Mouse (Mus musculus) adrenal gland, adult 8-10 months (tissue): ENCODE data around the gene Iqcf6. TPM values are rescaled to one million over a fixed set of nuclear protein-coding genes. Genes with fewer than 3 reads are reported as not detected.
A peak's percentile ranks its signal among the peaks of the same experiment; 100 is the strongest.
"Not testable (repeated sequence)": the region's sequence is repeated elsewhere in the genome, so short reads cannot be mapped to it uniquely, and the experiment has no call there.

Experiments used
- DNase-seq: peaks from one replicate; pipeline ENCODE4 v3.0.0; 2022
- total RNA-seq, 4 experiments: library from RNA; stranded (reverse); gene quantifications; 2 replicates each; pipeline ENCODE4 v1.2.4; 2022

Iqcf6 gene
- total RNA-seq = not detected

DNA sequence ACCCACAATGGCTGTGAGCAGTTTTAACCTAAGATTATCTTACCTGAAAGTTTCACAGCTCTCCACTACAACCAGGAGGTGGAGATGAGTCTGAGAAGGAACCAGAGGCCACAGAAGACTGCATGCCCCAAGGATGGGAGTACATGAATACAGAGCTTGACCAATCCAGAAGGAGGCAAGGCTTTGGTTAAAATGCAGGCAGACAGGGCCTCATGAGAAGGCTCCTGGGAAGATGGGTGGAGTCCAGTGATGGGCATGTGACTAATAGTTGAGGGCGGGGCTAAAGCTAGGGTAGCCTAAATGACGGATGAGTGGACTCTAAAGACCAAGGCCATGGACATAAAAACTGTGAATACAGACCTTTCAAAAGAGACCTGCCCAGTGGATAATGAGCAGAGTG, at the start of gene Iqcf6:
TSS of gene Iqcf6 (plus strand) at position 301 of the 400 bp plus-strand sequence.
- no peak for DNase-seq

DNA sequence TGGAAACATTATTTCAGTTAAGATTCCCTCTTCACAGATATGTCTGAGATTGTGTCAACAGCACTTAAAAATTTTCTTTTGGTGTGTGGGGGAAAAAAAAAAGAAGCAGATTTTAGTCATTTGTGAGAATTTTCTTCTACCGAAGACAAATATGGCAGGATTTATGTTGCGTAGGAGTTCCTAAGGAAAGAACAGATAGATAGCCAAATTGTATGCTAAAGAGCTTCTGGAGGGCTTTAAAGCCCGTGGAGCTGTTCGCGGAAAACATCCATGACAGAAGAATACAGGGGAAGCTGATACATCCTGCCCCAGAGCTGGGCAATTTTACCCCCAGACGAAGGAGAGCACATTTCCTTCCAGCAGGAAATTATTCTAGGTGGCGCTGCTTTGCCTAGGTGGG, 46.4 kb upstream of the Iqcf6 start:
- no peak for DNase-seq

DNA sequence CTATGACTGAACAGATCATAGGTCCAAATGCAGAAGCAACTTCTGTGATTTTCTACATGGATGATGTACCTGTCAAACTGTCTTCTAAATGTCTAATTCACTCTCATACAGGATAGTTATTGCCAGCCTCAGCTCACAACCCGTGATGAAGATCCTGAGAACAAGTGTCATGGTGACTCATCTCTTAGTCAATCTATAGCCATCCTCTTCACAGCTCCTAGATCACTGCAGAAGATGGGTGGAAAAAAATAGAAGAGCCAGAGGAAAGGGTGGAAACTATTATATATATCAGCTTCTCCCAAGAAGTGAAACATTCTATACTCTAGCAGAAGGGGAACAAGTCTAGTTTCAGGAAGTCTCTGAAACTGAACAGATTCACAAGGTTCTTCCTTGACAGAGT, 43.8 kb upstream of the Iqcf6 start:
- DNase-seq = no peak

DNA sequence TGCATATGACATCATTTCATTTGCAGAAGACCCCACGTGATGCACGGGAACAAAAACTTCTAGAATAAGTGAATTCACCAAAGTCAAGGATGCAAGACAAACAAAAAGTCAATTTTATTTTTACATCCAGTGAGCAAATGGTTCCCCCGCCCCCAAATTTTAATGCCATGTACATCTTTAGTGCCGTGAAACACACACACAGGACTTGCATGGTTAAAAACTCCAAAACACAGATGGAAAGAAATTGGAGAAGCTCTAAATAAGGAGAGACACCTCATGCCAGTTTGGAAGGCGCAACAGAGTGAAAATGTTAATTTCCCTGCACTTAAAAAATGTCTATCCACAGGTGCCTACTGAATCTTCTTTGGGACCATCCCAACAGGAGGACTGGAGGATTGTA, 34.2 kb upstream of the Iqcf6 start:
- DNase-seq = no peak

DNA sequence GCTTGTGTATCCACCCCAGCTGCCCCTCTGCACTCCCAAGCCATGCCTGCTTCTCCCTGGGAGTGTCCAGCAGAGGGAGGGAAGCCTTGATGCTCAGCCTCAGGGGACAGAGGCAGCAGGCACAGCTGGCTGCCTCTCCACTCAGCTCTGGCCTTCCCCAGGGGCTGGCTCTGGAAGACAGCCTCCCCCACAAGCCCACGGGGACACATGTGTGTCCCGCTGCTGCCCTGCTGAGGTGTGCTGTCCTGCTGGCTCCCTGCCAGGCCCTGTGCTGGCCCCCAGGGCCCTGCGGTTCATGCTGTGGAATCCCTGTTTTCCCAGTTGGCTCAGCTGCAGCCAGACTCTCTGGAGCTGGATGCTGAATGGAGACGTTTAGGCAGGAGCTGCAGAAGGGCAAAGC, 31.0 kb upstream of the Iqcf6 start:
- not testable (repeated sequence) for DNase-seq

DNA sequence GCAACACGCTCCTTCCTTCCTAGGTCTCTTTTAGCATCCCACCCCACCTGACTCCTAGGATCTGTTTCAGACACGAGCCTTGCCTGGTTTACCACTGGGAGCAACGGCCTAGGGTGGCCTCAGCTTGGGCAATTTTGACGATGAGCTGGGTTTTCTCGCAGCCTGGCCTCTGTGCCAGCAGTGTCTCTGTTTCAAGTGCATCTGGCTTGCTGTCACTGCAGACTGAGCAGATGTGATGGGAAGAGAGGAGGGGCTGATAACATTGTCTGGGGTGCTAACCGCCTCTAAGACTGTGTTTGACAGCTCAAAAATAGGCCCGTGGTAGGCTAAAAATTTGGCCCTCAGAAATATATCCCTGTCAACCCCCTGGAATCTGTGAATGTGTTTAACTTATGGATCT, 30.5 kb upstream of the Iqcf6 start:
- DNase-seq = no peak

DNA sequence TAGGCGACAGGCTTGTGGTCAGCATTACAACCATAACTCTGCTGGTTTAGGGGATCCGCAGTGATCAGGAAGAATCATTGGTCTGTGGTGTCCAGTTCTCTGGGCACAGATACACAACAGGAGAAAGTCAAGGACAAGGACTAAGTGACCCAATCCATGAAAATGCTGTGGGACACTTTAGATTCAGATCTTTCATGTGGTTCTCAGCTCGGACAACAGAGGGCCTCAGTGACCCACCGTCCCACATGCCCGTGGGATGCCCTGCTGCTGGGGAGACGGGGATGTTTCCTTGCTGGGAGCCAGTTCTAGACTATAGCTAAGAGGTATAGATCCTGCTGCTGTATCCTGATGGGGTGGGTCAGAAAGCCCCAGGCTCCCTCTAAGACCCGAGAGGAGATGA, 27.9 kb upstream of the Iqcf6 start:
- peak; percentile 7 for DNase-seq

DNA sequence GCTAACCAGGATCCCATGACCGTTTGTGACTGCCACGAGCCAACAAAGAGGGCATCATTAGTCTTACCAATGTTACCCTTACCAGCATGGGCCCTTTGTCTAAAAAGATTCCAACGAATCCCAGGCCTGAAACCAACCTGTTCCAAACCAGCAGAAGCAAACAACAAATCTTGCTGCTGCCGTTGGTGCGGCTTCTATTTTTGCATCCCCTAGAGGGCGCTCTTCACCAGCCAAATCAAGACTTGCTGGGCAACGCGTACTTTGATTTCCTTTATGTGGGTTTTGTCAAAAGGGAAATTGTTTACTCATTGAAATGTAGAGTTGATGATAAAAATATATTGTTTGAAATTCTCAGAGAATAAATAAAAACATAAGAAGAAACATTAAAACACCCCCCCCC, 25.8 kb upstream of the Iqcf6 start:
- peak; percentile 8 for DNase-seq

DNA sequence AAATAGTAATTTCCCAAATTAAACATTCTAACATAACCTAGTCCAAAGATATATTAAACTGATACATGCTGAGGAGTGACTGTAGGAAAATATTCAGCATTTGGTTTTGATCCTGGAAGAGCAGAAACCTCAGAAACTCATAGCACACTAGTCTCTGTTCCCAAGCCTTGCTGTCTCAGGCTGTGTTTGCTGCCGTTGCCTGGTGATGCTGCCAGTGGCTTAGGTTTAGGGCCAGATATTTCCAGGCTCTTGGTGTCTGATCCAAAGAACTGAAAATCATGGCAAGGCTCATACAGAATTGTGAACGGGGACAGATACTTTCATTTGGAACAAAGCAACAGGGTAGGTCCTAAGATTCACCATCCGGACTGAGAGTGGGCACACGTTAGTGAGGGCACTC, 15.7 kb upstream of the Iqcf6 start:
- no peak for DNase-seq

DNA sequence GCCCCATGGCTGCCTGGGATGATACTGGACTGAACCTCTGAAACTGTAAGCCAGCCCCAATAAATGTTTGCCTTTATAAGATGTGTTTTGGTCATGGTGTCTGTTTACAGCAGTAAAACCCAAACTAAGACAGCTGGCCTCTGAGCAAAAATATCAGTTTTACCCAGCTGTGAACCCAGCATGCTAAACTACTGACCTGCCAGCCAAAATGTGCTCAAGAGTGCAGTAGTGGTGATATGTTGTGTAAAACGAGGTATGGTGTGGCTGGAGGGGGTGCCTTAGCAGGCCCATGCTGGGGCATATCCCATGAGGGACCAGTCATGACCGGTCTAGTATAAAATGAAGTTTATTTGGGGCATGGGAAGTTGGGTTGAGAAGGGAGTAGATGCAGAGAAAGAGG, 12.4 kb upstream of the Iqcf6 start:
- no peak for DNase-seq

DNA sequence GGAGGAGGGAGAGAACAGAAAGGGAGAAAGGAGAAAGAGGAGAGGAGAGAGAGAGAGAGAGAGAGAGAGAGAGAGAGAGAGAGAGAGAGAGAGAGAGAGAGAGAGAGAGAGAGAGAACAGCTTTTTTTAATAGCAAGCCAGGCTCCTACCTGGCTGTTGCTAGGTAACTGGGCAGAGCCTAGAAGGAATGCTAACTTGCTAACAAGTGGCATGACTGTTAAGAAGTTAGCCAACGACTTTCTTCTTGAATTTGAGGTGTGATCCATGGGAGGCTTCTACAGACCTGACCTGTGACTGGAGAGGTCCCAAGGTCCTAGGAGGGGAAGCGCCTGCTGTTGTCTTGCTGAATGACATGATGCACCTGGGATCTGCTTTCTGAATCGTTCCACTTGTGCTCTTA, 11.8 kb upstream of the Iqcf6 start:
- no peak for DNase-seq

DNA sequence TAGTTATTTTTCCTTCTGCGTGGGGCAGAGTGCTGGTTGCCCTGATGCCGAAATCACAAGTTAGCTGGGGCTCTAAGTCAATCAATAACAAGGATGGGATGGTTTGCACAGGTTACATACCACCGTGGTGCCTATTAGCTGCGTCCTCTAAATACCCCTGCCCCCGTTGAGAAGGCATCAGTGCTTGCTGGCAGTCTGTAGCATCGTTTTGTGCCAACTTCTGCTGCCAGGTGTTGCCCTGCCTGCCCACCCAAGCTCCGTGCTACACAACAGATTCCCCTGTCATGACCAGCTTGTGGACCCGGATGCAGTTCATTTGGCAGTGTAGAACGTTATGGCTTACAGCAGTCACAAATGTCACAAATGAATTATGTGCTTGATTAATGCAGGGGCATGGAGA, 10.1 kb upstream of the Iqcf6 start:
- DNase-seq = no peak

DNA sequence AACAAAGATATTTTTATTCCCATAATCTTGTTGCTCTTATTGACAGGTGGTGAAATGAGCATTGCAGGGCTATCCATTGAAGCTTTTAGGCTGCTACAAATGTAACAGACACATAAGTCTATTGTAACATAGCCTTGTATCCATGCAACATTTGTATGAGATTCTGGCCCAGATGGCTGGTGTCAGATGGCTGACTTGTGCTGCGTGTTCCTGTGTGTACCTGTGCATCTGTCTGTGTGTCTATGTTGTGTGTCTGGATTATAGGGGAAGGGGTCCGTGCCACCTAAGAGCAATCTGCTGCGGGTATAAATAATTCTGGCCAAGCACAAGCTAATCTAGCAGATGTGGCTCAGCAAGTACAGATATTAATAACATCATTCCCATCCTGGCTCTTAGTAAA, 8.9 kb upstream of the Iqcf6 start:
- no peak for DNase-seq

DNA sequence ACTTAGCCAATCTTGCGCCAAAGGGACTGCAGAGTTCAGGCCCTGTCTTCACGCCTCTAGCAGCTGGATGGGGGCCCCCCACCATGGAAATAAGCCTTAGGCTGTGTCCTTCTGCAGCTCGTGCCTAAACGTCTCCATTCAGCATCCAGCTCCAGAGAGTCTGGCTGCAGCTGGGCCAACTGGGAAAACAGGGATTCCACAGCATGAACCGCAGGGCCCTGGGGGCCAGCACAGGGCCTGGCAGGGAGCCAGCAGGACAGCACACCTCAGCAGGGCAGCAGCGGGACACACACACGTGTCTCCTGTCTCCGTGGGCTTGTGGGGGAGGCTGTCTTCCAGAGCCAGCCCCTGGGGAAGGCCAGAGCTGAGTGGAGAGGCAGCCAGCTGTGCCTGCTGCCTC, 1.4 kb downstream of the Iqcf6 start:
- not testable (repeated sequence) for DNase-seq

DNA sequence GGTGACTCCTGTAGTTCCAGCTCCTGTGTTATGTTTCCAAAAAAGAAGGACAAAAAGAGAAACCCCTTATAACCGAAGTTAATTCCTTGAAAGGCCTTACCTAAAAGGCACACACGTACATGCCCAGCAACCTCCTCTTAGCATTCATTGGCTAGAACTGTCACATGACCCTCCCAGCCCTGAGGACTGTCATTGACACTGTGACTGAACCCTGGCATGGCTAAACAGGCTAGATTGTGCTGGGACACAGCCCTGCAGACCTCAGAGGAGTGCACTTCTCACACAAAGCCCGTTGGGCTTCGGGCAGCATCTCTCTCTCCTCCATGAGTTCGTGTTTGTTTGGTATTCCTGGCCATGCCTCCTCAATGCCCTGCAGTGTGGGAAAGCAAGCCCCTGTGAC, 5.8 kb downstream of the Iqcf6 start:
- no peak for DNase-seq

DNA sequence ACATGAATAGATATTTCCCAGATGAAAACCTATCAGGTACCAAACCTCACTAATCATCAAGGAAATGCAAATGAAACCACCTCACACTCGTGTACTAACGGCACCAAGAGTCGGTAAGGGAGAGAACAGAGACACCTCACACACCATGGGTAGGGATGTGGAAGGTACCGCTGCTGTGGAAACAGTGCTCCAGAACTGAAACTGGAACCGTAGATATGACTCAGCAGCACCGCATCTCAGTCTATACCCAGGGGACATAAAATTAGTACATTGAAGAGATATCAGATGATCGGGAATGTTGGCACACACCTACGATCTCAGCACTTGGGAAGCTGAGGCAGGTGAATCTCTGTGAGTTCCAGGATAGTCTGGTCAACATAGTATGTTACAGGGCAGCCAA, 11.8 kb downstream of the Iqcf6 start:
- DNase-seq = no peak

DNA sequence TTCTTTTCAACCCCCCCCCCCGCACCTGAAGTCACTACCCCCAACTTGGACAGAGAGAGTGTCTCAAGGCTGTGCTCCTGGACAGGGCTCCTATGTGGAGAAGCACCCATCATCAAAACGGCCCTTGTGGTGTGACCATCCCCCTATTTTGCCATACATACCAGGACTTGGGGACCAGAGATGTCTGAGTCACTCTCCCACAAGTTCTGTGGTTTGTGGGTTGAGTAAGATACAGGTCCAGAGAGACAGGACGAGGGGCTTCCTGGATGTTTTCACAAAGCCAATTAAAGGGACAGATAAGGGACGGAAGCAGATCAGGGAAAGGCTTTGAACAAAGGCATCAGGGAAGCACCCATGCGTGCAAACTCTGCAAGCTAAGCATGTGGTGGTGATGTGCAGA, 15.0 kb downstream of the Iqcf6 start:
- DNase-seq = no peak

DNA sequence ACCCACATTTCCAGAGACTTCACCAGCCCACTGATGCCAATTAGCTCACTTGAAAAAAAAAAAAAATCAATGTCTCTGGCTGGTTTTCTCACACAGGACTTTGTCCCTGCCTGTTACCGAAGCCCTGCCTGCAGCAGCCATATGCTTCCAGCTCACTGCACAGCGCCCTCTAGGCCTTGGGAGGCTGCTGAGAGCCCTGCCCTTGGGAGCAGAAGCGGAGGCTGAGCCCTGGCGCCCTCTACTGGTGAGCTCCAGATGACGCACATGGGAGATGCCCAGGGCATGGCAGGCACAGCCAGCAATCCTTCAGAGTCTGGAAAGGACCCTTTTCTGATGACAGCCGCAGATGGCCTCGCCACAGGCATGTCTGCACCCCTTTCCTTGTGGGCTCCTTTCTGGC, 16.7 kb downstream of the Iqcf6 start:
- DNase-seq = peak; percentile 69

DNA sequence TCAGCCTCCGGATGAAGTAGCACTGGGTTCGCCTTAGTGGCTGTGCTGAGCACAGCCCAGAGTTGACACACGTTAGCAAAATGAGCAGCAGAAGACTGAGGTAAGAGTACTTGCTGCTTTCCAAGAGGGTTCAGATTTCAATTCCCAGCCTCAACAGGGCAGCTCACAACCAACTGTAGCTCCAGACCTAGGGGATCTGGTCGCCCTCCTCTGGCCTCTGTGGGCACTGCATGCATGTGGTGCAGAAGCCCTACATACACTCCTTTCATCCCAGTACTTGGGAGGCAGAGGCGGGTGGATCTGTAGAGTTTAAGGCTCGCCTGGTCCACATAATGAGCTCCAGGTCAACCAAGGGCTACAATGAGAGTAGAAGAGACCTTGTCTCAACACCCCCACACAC, 17.4 kb downstream of the Iqcf6 start:
- no peak for DNase-seq

DNA sequence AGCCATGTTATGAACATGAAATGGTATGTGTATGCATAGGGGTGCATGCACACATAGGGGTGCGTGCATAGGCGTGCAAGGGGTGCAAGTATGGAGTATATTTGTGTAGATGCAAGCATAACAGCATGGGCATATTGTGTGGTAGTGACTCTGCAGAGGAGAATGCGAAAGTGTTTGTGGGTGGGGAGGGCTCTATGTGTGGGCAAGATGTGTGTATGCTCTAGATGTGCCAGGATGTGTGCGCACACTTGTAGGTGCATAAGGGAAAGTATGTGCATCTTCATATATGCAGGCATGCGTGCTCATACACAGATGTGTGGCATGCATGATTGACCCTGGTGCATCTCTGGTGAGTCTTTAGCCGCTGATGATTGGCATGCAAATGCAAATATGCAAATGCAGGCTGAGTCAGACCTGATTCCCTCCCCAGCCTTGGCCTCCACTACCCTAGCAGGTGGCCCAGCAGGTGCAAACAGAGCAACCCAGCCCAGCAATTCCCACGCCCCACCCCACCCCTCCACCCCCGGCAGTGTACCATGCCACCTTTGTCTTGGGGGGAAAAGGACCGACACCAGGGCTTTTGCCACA, 19.4 kb downstream of the Iqcf6 start:
- DNase-seq = no peak

DNA sequence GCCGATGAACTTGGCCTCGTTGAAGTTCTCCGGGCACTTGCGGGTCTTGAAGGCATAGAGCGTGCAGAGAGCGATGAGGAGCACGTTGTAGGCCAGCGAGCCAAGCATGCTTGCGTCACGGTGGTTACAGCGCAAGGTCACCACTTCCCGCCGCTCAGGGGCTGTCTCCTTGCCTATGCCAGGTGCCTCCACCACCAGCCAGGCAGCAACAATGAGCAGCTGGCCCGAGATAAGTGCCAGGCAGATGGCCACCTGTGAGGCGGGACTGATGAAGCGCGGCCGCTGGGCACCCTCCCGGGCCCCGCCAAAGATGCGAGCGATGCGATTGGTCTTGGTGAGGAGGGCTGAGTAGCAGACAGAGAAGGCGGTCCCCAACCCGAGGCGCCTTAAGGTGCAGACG, 20.8 kb downstream of the Iqcf6 start:
- DNase-seq = no peak

DNA sequence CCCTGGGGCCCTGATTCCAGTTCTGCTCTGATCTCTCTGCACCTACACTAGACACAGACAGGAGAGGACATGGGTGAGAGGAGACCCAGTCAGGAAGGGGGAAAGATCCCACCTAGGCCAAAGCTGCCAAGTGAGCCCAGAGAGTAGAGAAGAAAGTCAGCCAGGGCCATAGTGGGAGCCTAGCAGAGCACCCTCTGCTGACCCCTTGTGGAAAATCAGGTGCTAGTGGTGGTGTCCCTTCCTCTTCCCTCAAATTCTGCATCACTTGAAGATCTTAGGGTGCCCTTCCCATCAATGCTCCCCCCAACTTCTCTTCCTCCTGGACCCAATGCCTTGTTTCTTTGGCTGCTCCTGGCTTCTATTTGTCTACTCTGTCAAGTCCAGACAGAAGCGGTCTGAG, 26.3 kb downstream of the Iqcf6 start:
- DNase-seq = no peak

DNA sequence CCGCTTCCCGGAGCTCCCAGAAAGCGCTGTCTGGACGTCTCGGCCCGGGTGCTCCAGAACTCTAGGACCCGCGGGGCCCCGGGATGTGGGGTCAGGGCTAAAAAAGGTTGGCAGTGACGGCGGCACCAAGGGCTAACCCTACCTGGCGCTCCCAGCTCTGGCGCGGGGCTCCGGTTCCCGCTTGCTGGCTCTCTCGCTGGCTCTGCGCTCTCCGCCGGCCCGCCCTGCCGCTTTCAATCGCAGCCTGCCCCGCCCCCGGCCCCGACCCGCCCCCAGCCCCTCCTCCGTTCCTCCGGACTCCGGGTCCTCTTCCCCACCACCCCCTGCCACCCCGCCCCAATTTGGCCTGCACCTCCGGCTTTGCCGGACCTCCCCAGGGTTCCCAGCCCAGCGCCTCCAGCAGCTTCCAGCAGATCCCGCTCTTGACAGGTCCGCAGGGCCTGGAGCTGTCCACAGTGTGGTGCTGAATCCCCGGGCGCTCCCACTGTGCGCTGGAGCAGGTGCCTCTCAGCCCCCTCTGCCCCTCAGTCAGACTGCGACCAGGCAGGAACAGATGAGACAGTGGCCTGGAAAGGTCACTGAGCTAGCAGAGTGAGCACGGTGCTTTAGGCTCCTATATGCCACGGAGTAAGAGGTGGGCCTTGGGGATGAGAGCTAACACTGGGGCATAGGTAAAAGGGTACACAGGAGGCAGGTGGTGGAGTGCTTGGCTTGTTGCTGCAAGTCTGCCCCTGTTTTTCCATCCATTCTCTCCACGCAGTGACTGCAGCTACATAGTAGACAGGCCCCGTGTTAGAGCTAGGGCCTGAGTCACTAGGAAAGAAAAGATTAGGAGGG, 29.7 kb downstream of the Iqcf6 start, which contains the start of gene Grm2:
TSS of gene Grm2 (minus strand) at position 199 of the 837 bp plus-strand sequence.
- DNase-seq = peak; percentile 18

DNA sequence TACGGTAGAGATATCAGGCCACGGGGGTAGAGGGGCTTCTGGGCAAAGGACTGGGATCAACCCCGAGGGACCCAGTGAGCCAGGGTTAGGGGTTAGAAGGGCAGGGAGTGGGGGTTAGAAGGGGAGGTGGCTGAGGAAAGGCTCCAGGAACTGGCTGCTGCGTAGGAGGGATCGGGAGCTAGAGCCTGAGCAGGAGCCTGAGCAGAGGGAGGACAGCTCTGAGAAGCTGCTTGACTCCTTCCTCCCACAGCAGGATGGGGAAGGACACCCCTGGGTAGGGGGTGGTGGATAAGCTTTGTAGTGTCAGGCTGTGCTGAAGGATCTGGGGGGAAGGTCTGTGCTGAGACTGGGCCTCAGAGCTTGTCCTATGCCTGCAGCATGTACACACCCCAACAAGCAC, 30.4 kb downstream of the Iqcf6 start:
- DNase-seq = no peak
